Mouse (Mus musculus) heart, postnatal 4 days (tissue): ENCODE results near the gene Clcn6. TPM values are rescaled to one million over a fixed set of nuclear protein-coding genes. Genes with fewer than 3 reads are reported as not detected.
"Not testable (repeated sequence)": the region's sequence is repeated elsewhere in the genome, so short reads cannot be mapped to it uniquely, and the experiment has no call there.

Experiments
- DNase-seq: peaks from one replicate; pipeline ENCODE4 v3.0.0; 2021
- total RNA-seq, 2 experiments: library from RNA; stranded (reverse); gene quantifications; 2 replicates each; pipeline ENCODE4 v1.2.3; 2021

Clcn6 gene
- total RNA-seq, 2 experiments from 2014 or later, result 15.8 to 16.3 TPM

- no peak for DNase-seq
Observed at GRCm38 (mm10) chr4:148065702-148066400, 27.2 kb upstream of the Clcn6 start.

DNA sequence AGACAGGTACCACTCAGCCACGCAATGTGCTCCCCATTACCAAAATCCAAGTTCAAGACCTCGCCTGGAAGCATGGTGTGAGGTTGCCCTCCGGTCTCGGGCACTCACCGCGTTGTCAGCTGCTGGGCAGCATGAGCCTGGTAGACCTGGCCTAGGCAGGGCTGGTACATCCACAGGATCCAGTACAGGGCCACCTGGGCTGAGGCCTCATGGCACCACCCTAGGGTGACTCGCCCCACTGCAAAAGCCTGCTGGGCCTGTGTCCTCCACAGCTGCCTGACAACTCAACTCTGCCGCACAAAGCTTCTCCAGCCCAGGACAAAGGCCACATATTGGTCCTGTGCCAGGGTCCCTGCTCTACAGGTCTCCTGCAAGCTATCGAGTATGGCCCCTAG, 22.5 kb upstream of the Clcn6 start:
- no peak for DNase-seq

GRCm38 (mm10) chr4:148060120-148061085, 21.8 kb upstream of the Clcn6 start:
- peak; percentile 71 for DNase-seq

DNA sequence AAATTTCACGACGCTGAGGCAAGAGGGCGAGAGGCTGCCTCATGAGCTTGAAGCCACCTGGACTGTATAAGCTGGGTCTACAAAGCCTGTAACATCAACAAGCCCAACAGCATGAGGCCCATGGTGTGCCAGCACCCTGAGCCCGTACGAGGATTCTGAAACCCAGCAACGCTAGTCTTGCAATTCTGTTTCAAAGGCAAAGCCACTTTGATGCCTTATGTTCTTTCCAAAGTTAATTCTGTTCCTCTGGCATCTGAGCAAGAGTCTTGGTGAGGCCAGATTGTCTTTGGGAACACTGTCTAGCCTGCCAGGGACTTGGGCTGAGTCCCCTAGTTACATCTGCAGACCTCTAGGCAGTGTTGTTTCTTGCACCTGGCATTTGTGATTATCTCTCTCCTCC, 20.4 kb upstream of the Clcn6 start:
- no peak for DNase-seq

GRCm38 (mm10) chr4:148058218-148058819, 19.7 kb upstream of the Clcn6 start:
- DNase-seq, result no peak

GRCm38 (mm10) chr4:148057661-148058209, 19.1 kb upstream of the Clcn6 start:
- no peak for DNase-seq

DNA sequence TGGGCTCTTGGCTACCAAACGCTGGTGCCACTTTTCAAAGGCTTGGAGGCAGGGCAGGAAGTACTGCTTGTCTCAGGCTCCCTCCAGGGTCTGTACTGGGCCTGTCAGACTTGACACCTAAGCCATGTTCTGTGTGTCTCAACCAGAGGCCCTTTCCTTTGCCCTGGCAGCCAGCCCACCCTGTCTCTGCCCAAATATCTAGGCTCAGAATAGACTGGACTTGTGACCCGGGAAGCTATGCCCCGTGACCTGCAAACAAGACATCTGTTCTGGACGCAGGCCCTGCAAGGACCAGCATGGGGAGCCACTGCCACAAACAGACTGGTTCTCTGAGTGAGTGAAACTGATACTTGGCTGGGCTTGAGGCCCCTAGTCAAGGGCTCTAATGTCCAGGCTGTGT, 18.2 kb upstream of the Clcn6 start:
- DNase-seq, result peak; percentile 85

DNA sequence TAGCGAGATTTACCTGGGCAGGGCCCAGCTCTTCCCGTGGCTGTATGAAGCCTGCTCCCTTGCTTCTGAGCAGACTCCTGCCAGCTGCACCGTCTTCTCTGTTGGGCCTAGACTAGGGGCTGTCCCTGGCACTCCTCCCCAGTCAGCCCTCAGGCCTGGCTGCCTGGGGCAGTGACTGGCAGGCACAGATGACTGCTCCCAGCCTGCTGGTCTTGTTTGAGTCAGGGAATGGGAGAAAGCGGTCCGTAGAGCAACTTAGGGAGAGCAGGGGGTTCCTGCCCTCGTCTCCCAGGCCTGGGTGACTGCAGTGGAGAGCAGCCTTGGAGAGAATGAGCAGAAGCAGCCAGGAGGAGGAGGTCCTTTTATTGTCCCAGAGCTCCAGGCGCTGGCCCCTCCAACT, 17.6 kb upstream of the Clcn6 start:
- no peak for DNase-seq

DNA sequence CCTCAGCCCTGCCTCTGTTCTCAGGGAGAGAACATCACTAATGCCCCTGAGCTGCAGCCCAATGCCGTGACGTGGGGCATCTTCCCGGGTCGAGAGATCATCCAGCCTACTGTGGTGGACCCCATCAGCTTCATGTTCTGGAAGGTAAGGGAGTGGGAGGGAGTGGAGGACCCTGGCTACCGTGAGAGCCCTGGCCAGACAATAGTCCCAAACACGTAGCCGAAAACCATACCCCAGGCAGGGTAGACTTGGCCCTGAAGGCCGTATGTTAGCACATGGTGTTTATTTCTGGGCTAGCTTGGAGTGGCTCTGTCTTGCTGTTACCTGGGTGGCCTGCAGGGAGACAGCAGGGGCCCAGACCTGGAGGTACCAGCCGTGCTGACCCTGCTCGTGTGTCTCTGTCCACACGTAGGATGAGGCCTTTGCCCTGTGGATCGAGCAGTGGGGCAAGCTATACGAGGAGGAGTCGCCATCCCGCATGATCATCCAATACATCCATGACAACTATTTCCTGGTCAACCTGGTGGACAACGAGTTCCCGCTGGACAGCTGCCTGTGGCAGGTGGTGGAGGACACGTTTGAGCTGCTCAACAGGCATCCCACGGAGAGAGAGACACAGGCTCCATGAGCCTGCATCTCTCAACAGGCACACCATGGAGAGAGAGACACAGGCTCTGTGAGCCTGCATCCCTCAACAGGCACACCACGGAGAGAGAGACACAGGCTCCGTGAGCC, 16.5 kb upstream of the Clcn6 start:
- DNase-seq, result no peak

- no peak for DNase-seq
Observed at GRCm38 (mm10) chr4:148053417-148053920, 14.8 kb upstream of the Clcn6 start.

DNA sequence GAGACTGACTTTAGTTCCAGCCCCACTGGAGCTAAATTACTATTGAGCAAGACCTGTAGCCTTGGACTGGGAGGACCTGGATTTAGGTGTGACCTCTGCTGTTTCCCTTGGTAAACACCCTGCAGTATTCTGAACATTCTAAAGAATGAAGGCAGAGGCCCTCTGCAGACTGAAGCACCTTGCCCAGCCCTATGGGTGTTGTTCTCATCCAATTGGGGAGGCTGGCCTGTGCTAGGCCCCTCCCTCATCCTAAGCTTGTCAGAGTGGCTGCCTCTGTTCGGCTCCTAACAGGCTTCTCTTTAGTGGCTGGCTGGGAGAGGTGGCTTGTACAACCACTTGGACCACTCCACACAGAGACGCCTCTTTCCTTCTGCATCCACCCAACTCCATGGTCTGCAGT, 14.4 kb upstream of the Clcn6 start:
- no peak for DNase-seq

GRCm38 (mm10) chr4:148051886-148052285, 13.3 kb upstream of the Clcn6 start:
- no peak for DNase-seq

GRCm38 (mm10) chr4:148051046-148051776, 12.6 kb upstream of the Clcn6 start:
- DNase-seq, result no peak

GRCm38 (mm10) chr4:148050396-148050914, 11.8 kb upstream of the Clcn6 start:
- not testable (repeated sequence) for DNase-seq

DNA sequence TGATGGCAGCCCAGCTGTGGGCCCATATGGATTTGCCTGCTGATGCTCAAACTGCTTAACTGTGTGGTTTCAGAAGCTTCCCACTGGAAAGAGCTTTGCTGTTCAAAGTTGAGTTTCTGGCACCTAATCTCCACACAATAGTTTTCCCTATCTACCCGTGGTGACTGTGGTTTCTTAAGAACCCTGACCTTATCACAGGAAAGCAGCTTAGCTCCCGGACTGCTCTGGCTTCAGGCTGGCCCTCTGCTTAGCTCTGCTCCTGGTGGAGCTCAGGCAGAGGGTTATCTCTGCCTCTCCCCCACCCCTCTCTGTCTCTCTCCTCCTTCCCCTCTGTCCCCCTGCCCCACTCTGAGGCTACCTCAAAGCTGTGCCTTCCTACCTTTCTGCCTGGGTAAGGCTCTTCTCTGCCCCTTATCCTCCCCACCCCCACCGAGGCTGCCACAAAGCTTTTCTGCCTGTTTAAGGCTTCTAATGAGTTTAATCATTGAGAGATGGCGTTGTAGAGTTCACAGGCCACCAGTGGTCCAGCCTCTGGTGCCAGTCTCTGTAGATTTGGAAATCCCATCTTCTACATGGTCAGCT, 7.9 kb upstream of the Clcn6 start:
- no peak for DNase-seq

DNA sequence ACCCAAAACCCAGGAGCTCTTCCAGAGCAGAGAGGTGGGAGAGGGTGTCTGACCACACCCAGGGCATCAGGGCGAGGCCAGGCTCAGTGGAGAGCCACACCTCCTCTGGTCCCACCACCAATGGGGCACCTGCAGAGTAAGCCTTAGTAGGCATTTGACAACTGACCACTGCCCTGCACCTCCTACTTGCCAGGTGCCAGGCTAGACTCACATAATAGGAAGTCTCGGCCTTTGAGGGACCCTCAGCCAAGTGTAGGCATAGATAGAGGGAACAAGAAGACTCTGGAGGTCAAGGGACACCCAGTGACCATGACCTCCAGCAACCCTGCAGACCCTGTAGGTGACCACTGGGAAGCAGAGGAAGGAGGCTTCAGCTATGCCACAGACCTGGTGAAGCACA, 5.5 kb upstream of the Clcn6 start:
- DNase-seq, result no peak

GRCm38 (mm10) chr4:148043327-148043726, 4.7 kb upstream of the Clcn6 start:
- DNase-seq, result not testable (repeated sequence)

DNA sequence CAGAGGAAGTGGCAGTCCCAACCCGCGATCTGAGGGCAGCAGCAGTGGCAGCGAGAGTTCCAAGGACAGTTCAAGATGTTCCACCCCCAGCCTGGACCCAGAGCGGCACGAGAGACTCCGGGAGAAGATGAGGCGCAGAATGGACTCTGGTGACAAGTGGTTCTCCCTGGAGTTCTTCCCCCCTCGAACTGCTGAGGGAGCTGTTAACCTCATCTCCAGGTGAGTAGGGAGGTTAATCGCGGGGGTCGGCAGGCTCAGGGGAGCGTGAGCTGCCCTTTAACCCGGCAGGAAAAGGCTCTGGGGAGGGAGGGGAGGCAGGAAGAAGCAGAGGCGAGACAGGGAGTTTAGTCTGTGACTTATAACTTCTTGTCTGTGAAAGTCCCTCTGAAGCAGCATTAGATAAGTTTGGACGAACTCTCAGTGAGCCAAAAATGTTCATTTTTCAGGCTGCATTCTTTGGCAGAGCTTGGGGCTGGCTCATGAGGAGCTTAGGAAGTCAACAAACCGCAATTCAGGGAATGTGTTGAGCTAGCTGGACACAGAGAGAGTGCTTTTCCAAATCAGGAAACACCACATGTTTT, 3.1 kb upstream of the Clcn6 start:
- DNase-seq, result peak; percentile 45

GRCm38 (mm10) chr4:148040933-148041610, 2.5 kb upstream of the Clcn6 start:
- peak; percentile 75 for DNase-seq
